Mouse (Mus musculus) cerebellum, adult 2 months (tissue): ENCODE data around the gene Hfe. TPM values are rescaled to one million over a fixed set of nuclear protein-coding genes. Genes with fewer than 3 reads are reported as not detected.
"Not testable (repeated sequence)": the region's sequence is repeated elsewhere in the genome, so short reads cannot be mapped to it uniquely, and the experiment has no call there.

Source experiments
- DNase-seq, 2 experiments: peaks; one replicate each; pipeline ENCODE4 v3.0.0; 2021
- H3K27ac ChIP-seq: fragments of 200-500 bp; 2 replicates; pipeline ENCODE4 v1.5.1; 2012; ENCODE audit warnings: low read length, control low read depth, inconsistent platforms; ENCODE audit not compliant: insufficient read depth
- H3K27me3 ChIP-seq: fragments of 200-500 bp; 2 replicates; pipeline ENCODE4 v1.6.1; 2012; ENCODE audit warnings: inconsistent platforms, mild to moderate bottlenecking, low read length, moderate library complexity; ENCODE audit not compliant: control insufficient read depth, insufficient read depth
- H3K4me1 ChIP-seq: fragments of 200-500 bp; 2 replicates; pipeline ENCODE4 v1.6.1; 2011; ENCODE audit warnings: low read length; ENCODE audit not compliant: control insufficient read depth, insufficient read depth
- H3K4me3 ChIP-seq: fragments of 200-500 bp; replicated peaks from 2 replicates; pipeline ENCODE3; 2011; ENCODE audit warnings: mild to moderate bottlenecking, low read depth, low read length, control low read depth; ENCODE audit not compliant: insufficient read depth
- CTCF ChIP-seq: fragments of 200-500 bp; IDR thresholded peaks from 2 replicates; pipeline ENCODE4 v1.5.1; 2011; ENCODE audit warnings: low read depth, mild to moderate bottlenecking, control low read depth, low read length, moderate library complexity, borderline replicate concordance; ENCODE audit not compliant: insufficient read depth
- POLR2A ChIP-seq: fragments of 200-500 bp; IDR thresholded peaks from 2 replicates; pipeline ENCODE4 v1.6.1; 2011; ENCODE audit warnings: low read length, control low read depth, borderline replicate concordance; ENCODE audit not compliant: insufficient read depth
- WGBS: fragments of 180-500 bp; shearing (Covaris S2); methylation state at CpG from one replicate; pipeline ENCODE4 v1.1.7; 2018; 5-methylcytosine and 5-hydroxymethylcytosine counted together
- polyA plus RNA-seq: library from polyadenylated mRNA; depleted of rRNA; stranded (reverse); fragments of >200 nt; gene quantifications from 2 replicates; pipeline ENCODE4 v1.2.3, GENCODE M21; 2012

Hfe gene
- polyA plus RNA-seq, 1 experiment, result 6.2 TPM

DNA sequence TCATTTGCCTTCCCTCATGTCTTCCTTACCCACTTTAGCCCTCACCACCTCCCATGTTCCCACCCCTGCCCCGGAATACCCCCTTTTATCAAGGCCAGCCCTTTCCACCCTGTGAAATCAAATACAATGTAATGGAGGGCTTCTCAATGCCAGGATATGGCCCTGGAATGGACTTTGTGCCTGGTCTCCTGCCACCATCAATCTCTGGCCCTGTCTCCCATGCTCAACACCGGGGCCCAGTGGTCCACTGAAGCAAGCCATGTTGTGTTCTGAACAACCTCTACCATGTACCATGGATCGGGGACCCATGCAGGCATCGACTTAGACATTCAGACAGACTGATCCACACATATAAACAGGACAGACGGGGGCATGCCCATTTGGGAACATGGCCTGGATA, 19.1 kb upstream of the Hfe start:
- Histone ChIP-seq H3K27me3 (no peaks in the 10 kb centered on the region), H3K27ac (no peak overlapping the region), H3K4me1 (no peaks in the 10 kb centered on the region), H3K4me3 (no peak overlapping the region)
- WGBS, result 95% methylated on average over 5 of the region's 5 CpGs
- TF ChIP-seq CTCF, result no peak
- TF ChIP-seq POLR2A, result no peak
- no peak for DNase-seq

DNA sequence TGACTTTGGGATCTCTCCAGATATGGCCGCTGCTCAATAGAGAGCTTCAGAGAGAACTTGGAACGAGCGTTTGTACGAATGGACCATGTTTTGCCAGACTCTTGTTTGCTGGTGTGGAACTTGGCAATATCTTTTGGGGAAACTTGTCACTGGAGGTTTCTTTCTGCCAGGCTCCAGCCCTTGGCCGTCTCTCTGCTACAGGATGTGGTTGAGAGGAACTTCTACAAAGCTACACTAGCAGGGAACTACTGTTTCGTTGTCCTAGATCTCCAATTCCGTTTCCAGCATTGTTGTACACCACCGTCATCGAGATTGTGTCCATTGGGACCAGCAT, 18.5 kb upstream of the Hfe start:
- TF ChIP-seq CTCF (no peak), POLR2A (no peak)
- Histone ChIP-seq H3K4me3 (no peak overlapping the region), H3K27ac (no peak overlapping the region), H3K4me1 (no peaks in the 10 kb centered on the region), H3K27me3 (no peaks in the 10 kb centered on the region)
- WGBS, result 72% methylated on average over 9 of the region's 9 CpGs
- DNase-seq, result no peak

DNA sequence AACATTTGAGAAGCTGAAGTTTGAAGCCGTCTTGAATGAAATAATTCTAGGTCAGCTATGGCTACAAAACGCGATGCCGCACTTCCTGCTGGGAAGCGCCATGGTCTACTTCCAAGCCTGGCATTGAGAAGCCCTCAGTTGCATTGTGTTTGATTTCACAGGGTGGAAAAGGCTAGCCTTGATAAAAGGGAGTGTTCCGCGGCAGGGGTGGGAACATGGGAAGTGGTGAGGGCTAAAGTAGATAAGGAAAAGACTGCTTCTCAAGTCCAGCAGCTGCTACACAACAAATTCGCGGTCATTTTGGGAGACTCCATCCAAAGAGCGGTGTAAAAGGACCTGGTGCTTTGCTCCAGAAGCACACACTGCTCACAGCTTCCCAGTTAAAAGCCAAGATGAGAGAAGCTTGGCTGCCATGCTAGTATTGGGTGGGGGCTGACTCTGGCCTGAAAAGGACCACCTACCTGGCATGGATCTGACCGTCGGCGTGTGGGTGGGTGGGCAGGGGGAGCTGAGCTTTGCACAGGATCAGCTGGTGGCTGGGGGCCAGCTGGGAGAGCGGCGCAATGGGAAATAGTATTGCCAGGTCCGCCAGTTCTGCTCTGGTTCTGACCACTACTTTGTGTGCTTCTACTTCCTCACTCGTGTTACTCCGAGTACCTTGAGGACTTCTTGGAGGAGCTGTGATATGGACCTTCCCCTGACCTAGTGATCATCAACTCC, 18.0 kb upstream of the Hfe start:
- H3K27me3 ChIP-seq, result no peaks in the 10 kb centered on the region
- no peak overlapping the region for H3K4me3 ChIP-seq
- H3K4me1 ChIP-seq, result no peaks in the 10 kb centered on the region
- no peak overlapping the region for H3K27ac ChIP-seq
- no peak for DNase-seq
- TF ChIP-seq CTCF, result no peak
- no peak for TF ChIP-seq POLR2A
- WGBS, result 48% methylated on average over 18 of the region's 18 CpGs

DNA sequence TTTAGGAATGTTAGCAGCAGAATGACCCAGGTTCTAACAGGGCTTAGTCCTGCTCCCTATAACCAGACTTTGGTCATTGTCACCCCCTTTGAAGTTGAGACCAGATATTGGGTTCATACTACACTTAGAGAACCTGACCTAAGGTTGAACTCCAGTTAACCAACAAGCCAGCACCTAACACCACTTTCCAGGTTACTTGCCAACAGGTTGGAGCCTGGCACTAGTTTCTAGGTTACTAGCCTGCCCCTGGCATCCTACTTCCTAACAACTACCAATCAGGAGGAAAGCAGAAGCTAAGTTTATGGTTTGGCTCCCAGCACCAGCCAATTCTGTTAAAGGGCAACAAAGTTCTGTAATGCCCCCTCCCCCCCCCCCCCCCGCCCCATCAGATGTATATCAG, 14.6 kb upstream of the Hfe start:
- TF ChIP-seq CTCF, result no peak
- no peak for TF ChIP-seq POLR2A
- H3K4me1 ChIP-seq, result no peaks in the 10 kb centered on the region
- DNase-seq, result no peak
- no peak overlapping the region for H3K27ac ChIP-seq
- no peaks in the 10 kb centered on the region for H3K27me3 ChIP-seq
- no peak overlapping the region for H3K4me3 ChIP-seq
- 22% methylated on average over 1 of the region's 1 CpGs for WGBS

DNA sequence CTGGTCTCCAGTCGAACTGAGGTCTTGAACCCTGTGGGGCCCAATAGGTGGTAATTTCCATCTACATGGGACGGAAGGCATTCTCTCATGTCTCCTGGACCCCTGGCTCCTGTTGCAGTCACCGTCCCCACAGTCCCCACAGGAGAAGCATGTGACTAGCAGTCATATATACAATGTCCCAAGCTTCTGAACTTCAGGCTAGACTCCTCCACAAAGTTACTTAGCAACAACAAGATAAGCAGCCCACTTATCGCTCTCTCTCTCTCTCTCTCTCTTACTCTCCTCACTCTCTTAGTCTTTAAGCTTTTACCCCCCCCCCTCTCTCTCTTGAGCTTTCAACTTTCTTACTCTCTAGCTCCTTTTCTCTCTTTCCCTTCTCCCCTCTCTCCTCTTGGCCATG, 13.6 kb upstream of the Hfe start:
- TF ChIP-seq CTCF (no peak), POLR2A (no peak)
- Histone ChIP-seq H3K27me3 (no peaks in the 10 kb centered on the region), H3K4me1 (no peaks in the 10 kb centered on the region), H3K4me3 (no peak overlapping the region), H3K27ac (no peak overlapping the region)
- 83% methylated on average over 4 of the region's 4 CpGs for WGBS
- no peak for DNase-seq

DNA sequence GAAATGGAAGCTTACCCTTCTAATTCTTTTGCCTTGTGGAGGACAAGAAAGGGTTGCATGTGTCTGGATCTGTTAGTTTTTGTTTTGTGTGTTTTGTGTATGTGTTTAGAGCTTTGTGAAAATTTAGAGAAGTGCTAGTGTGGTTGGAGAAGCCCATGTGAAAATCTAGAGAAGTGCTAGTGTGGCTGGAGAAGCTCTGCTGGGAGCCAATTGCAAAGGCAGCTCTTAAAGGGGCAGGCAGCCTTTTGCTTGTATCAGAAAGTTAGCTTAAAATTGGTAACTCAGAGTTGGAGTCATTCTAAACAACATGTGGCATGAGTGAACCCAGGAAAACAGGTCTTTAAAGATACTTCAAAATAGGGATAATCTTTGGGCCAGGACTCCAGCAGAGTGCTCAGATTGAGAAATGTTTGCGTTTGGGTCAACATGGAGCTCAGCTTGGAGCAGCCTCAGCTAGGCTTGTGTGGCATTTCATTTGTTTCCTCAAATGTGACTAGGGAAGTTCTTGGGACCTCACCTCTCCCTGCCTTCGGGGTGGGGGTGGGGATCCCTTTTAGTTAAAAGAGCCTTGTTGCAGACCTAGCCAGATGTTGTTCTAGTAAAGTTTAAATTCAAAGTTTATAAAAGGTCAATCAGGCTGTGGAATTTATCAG, 7.1 kb upstream of the Hfe start:
- DNase-seq, H3K27ac ChIP-seq, H3K4me1 ChIP-seq, H3K27me3 ChIP-seq, H3K4me3 ChIP-seq: not testable (repeated sequence)
- WGBS, result 23% methylated on average over 2 of the region's 2 CpGs

DNA sequence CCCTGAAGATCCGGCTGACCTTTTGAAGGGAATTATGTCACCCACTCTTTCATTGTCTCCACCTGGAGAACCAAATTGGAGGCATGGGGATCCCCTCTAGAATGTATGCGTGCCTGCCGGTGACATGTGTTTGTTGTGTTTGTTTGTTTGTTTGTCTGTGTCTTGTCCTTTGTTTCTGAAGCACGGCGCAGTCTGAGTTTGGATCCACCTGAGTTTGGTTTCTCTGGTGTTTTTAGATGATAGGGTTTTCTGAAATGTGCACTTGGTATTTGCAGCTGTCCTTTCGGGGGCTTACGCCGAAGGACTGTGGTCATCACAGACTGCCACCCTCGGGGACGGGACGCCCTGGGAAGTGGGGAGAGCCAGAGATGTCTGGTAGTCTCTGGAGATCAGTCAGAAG, 6.5 kb upstream of the Hfe start:
- no peak overlapping the region for H3K4me3 ChIP-seq
- TF ChIP-seq POLR2A, result no peak
- no peak overlapping the region for H3K27ac ChIP-seq
- DNase-seq, result no peak
- no peaks in the 10 kb centered on the region for H3K27me3 ChIP-seq
- H3K4me1 ChIP-seq, result no peaks in the 10 kb centered on the region
- 59% methylated on average over 11 of the region's 11 CpGs for WGBS

DNA sequence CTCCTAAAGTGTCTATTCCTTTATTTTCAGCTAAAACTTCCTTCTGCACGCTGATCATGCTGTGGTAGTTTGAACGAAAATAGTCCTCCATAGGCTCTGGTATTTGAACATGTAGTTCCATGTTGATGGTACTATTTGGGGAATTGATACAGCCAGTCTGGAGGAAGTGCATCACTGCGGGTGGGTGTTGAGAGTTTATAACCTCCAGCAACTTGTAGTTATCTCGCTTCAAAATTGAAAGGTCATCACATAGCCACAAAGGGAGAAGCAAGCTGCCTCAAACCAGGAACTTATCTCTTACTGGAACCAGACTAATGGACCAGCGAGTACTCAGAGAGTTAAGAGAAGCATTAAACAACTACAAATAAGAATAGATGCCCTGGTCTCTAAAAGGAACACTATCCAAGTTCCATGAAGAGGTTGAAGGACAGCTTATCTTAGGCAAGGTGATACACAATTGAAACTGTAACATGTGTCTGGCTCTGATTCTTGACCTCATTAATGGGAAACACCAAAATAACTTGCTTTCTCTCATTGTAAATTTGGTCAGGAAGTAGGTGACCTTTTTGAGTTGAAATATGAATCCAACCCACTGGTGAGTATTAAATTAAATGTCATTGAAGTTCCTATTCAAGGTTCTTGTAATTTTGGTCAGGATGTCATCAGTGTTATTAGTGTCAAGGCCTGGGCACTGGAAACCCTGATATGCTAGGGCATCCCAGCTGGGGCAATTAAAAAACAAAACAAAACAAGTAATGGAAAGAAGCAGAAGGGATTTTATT, 5.8 kb upstream of the Hfe start:
- no peak for TF ChIP-seq POLR2A
- no peak for TF ChIP-seq CTCF
- no peak for DNase-seq
- no peak overlapping the region for H3K27ac ChIP-seq
- 82% methylated on average over 5 of the region's 5 CpGs for WGBS
- no peaks in the 10 kb centered on the region for H3K27me3 ChIP-seq
- no peak overlapping the region for H3K4me3 ChIP-seq
- no peaks in the 10 kb centered on the region for H3K4me1 ChIP-seq
